Mouse (Mus musculus): Measurements from ENCODE around the gene Casq1.

DNA sequence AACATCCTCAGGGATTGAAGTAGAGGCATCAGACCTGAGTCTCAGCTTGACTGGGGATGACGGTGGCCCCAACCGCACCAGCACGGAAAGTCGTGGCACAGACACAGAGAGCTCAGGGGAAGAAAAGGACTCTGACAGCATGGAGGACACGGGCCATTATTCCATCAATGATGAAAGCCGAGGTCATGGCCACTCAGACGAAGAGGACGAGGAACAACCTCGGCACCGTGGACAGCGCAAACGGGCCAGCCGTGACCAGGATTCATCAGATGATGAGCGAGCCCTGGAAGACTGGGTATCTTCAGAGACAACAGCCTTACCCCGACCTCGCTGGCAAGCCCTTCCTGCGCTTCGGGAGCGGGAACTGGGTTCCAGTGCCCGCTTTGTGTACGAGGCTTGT is 47.3 kb downstream of the Casq1 start:
- TF ChIP-seq CTCF (conservative IDR thresholded peaks at IDR 0.05; ENCODE audit: low read length) (no peak), POU5F1 (IDR thresholded peaks at IDR 0.05; ENCODE audit: borderline replicate concordance, low read length) (no peak), NANOG (IDR thresholded peaks at IDR 0.05; ENCODE audit: borderline replicate concordance, low read length) (no peak)

Data from E14TG2a.4 (cell line).